Mouse (Mus musculus): ENCODE data around the gene Lsamp. TPM values are rescaled to one million over a fixed set of nuclear protein-coding genes. Genes with fewer than 3 reads are reported as not detected.

Lsamp gene
- polyA plus RNA-seq (2015; fragmentation: Nextera tagmentation; extraction: Ambion mirVana) = 0.57 and 0.75 TPM in 2 replicates

- peak within 1 kb of the TSS; percentile 40 for H3K4me3 ChIP-seq
- no peaks in the 10 kb centered on the region for H3K36me3 ChIP-seq
- no peak within 1 kb of the TSS for H3K27ac ChIP-seq
- H3K4me2 ChIP-seq = peak within 1 kb of the TSS; percentile 94
- peak within 1 kb of the TSS; percentile 33; the same call in 1 of the 2 replicates for H3K9ac ChIP-seq
- no peaks in the 10 kb centered on the region for H3K9me3 ChIP-seq
- H3K4me1 ChIP-seq = peaks cover 7% of the 10 kb centered on the region
- no peaks in the 10 kb centered on the region for H3K27me3 ChIP-seq
- peak; percentile 92 for ATAC-seq (ENCODE audit: borderline replicate concordance, extremely low read depth, low FRiP score, low TSS enrichment)
- WGBS = 1% methylated on average over 24 of the region's 24 CpGs
Measured at GRCm38 (mm10) chr16:39984205-39984634, at the start of gene Lsamp. TSS of gene Lsamp (plus strand) at chr16:39984361.

- Histone ChIP-seq H3K9me3 (no peaks in the 10 kb centered on the region), H3K9ac (no peak overlapping the region), H3K4me2 (no peak overlapping the region), H3K4me3 (no peak overlapping the region), H3K36me3 (no peaks in the 10 kb centered on the region), H3K27me3 (no peaks in the 10 kb centered on the region), H3K4me1 (no peaks in the 10 kb centered on the region), H3K27ac (no peak overlapping the region)
- WGBS = 89% methylated on average over 2 of the region's 2 CpGs
- ATAC-seq (ENCODE audit: borderline replicate concordance, extremely low read depth, low FRiP score, low TSS enrichment) = no peak
Measured at GRCm38 (mm10) chr16:39957686-39958085, 26.5 kb upstream of the Lsamp start.

- H3K27me3 ChIP-seq = no peaks in the 10 kb centered on the region
- H3K27ac ChIP-seq = no peak overlapping the region
- WGBS = 45% methylated on average over 1 of the region's 1 CpGs
- H3K4me3 ChIP-seq = no peak overlapping the region
- no peaks in the 10 kb centered on the region for H3K4me1 ChIP-seq
- H3K9ac ChIP-seq = no peak overlapping the region
- no peaks in the 10 kb centered on the region for H3K9me3 ChIP-seq
- H3K4me2 ChIP-seq = no peak overlapping the region
- H3K36me3 ChIP-seq = no peaks in the 10 kb centered on the region
- ATAC-seq (ENCODE audit: borderline replicate concordance, extremely low read depth, low FRiP score, low TSS enrichment) = peak; percentile 77
Measured at GRCm38 (mm10) chr16:39972712-39973111, 11.4 kb upstream of the Lsamp start.

GRCm38 (mm10) chr16:39984635-39985291, 602 bp downstream of the Lsamp start:
- H3K27ac ChIP-seq = no peak overlapping the region
- no peaks in the 10 kb centered on the region for H3K27me3 ChIP-seq
- H3K4me2 ChIP-seq = peak overlapping the region; percentile 94
- under 1% methylated on average over 29 of the region's 29 CpGs for WGBS
- H3K4me1 ChIP-seq = peaks cover 7% of the 10 kb centered on the region
- H3K9ac ChIP-seq = peak overlapping the region; percentile 33; the same call in 1 of the 2 replicates
- ATAC-seq (ENCODE audit: borderline replicate concordance, extremely low read depth, low FRiP score, low TSS enrichment) = peak; percentile 37
- H3K9me3 ChIP-seq = no peaks in the 10 kb centered on the region
- H3K4me3 ChIP-seq = peak overlapping the region; percentile 40
- no peaks in the 10 kb centered on the region for H3K36me3 ChIP-seq

- H3K9ac ChIP-seq = no peak overlapping the region
- H3K27ac ChIP-seq = no peak overlapping the region
- H3K27me3 ChIP-seq = no peaks in the 10 kb centered on the region
- H3K36me3 ChIP-seq = no peaks in the 10 kb centered on the region
- no peak overlapping the region for H3K4me2 ChIP-seq
- no peaks in the 10 kb centered on the region for H3K9me3 ChIP-seq
- ATAC-seq (ENCODE audit: borderline replicate concordance, extremely low read depth, low FRiP score, low TSS enrichment) = no peak
- no peak overlapping the region for H3K4me3 ChIP-seq
- 39% methylated on average over 2 of the region's 2 CpGs for WGBS
- H3K4me1 ChIP-seq = peaks cover 7% of the 10 kb centered on the region
Measured at GRCm38 (mm10) chr16:39988466-39988865, 4.3 kb downstream of the Lsamp start.

GRCm38 (mm10) chr16:39994821-39995220, 10.7 kb downstream of the Lsamp start:
- WGBS = 76% methylated on average over 5 of the region's 5 CpGs
- no peak for ATAC-seq (ENCODE audit: borderline replicate concordance, extremely low read depth, low FRiP score, low TSS enrichment)

GRCm38 (mm10) chr16:40008800-40009199, 24.6 kb downstream of the Lsamp start:
- Histone ChIP-seq H3K36me3 (no peaks in the 10 kb centered on the region), H3K4me2 (no peak overlapping the region), H3K9ac (no peak overlapping the region), H3K27me3 (no peaks in the 10 kb centered on the region), H3K4me3 (no peak overlapping the region), H3K27ac (no peak overlapping the region), H3K9me3 (no peaks in the 10 kb centered on the region), H3K4me1 (no peaks in the 10 kb centered on the region)
- no peak for ATAC-seq (ENCODE audit: borderline replicate concordance, extremely low read depth, low FRiP score, low TSS enrichment)
- WGBS = 45% methylated on average over 2 of the region's 2 CpGs

More at GRCm38 (mm10) chr16:39994821-39995220, 10.7 kb downstream of the Lsamp start:
- H3K4me3 ChIP-seq = no peak overlapping the region
- H3K4me1 ChIP-seq = no peaks in the 10 kb centered on the region
- no peak overlapping the region for H3K27ac ChIP-seq
- H3K9me3 ChIP-seq = no peaks in the 10 kb centered on the region
- no peaks in the 10 kb centered on the region for H3K36me3 ChIP-seq
- H3K27me3 ChIP-seq = no peaks in the 10 kb centered on the region
- no peak overlapping the region for H3K9ac ChIP-seq
- no peak overlapping the region for H3K4me2 ChIP-seq

GRCm38 (mm10) chr16:40011106-40011505, 26.9 kb downstream of the Lsamp start:
- Histone ChIP-seq H3K9ac (no peak overlapping the region), H3K36me3 (no peaks in the 10 kb centered on the region), H3K27me3 (no peaks in the 10 kb centered on the region), H3K4me3 (no peak overlapping the region), H3K4me2 (no peak overlapping the region), H3K27ac (no peak overlapping the region), H3K4me1 (no peaks in the 10 kb centered on the region), H3K9me3 (no peaks in the 10 kb centered on the region)
- ATAC-seq (ENCODE audit: borderline replicate concordance, extremely low read depth, low FRiP score, low TSS enrichment) = no peak
- WGBS = 56% methylated on average over 1 of the region's 1 CpGs

- no peak overlapping the region for H3K9ac ChIP-seq
- 73% methylated on average over 3 of the region's 3 CpGs for WGBS
- no peak overlapping the region for H3K27ac ChIP-seq
- no peak for ATAC-seq (ENCODE audit: borderline replicate concordance, extremely low read depth, low FRiP score, low TSS enrichment)
- no peaks in the 10 kb centered on the region for H3K36me3 ChIP-seq
- H3K9me3 ChIP-seq = no peaks in the 10 kb centered on the region
- H3K4me3 ChIP-seq = no peak overlapping the region
- H3K4me1 ChIP-seq = no peaks in the 10 kb centered on the region
- H3K4me2 ChIP-seq = no peak overlapping the region
- no peaks in the 10 kb centered on the region for H3K27me3 ChIP-seq
Measured at GRCm38 (mm10) chr16:40022611-40023010, 38.5 kb downstream of the Lsamp start.

GRCm38 (mm10) chr16:40036719-40037118, 52.6 kb downstream of the Lsamp start:
- no peaks in the 10 kb centered on the region for H3K27me3 ChIP-seq
- H3K4me3 ChIP-seq = no peak overlapping the region
- no peaks in the 10 kb centered on the region for H3K4me1 ChIP-seq
- no peak overlapping the region for H3K4me2 ChIP-seq
- 66% methylated on average over 1 of the region's 1 CpGs for WGBS
- H3K9me3 ChIP-seq = no peaks in the 10 kb centered on the region
- H3K9ac ChIP-seq = no peak overlapping the region
- H3K27ac ChIP-seq = no peak overlapping the region
- ATAC-seq (ENCODE audit: borderline replicate concordance, extremely low read depth, low FRiP score, low TSS enrichment) = no peak
- no peaks in the 10 kb centered on the region for H3K36me3 ChIP-seq

GRCm38 (mm10) chr16:40059546-40059945, 75.4 kb downstream of the Lsamp start:
- Histone ChIP-seq H3K36me3 (no peaks in the 10 kb centered on the region), H3K4me3 (no peak overlapping the region)

GRCm38 (mm10) chr16:40059968-40060367, 75.8 kb downstream of the Lsamp start:
- no peak for ATAC-seq (ENCODE audit: borderline replicate concordance, extremely low read depth, low FRiP score, low TSS enrichment)
- 70% methylated on average over 1 of the region's 1 CpGs for WGBS
- Histone ChIP-seq H3K4me2 (no peak overlapping the region), H3K9me3 (no peaks in the 10 kb centered on the region), H3K36me3 (no peaks in the 10 kb centered on the region), H3K4me3 (no peak overlapping the region), H3K4me1 (no peaks in the 10 kb centered on the region), H3K9ac (no peak overlapping the region), H3K27me3 (no peaks in the 10 kb centered on the region), H3K27ac (no peak overlapping the region)

More at GRCm38 (mm10) chr16:40059546-40059945, 75.4 kb downstream of the Lsamp start:
- 27% methylated on average over 2 of the region's 2 CpGs for WGBS
- H3K4me1 ChIP-seq = no peaks in the 10 kb centered on the region
- H3K9me3 ChIP-seq = no peaks in the 10 kb centered on the region
- H3K4me2 ChIP-seq = no peak overlapping the region
- H3K9ac ChIP-seq = no peak overlapping the region
- no peak for ATAC-seq (ENCODE audit: borderline replicate concordance, extremely low read depth, low FRiP score, low TSS enrichment)
- H3K27ac ChIP-seq = no peak overlapping the region
- no peaks in the 10 kb centered on the region for H3K27me3 ChIP-seq
